Mouse (Mus musculus): ENCODE measurements around the gene Atp7a.

GRCm38 (mm10) chrX:106013217-106013616 is 13.9 kb upstream of the Atp7a start:
- TF ChIP-seq POLR2A (IDR thresholded peaks at IDR 0.05; ENCODE audit: borderline replicate concordance, extremely low read depth, insufficient read depth, insufficient read length, poor library complexity, severe bottlenecking) (no peak), CTCF (IDR thresholded peaks at IDR 0.05; ENCODE audit: borderline replicate concordance, extremely low read depth, insufficient read depth, insufficient read length) (peak; percentile 49; the same call in 1 of the 2 replicates)
